Mouse (Mus musculus) cerebellum, adult 2 months (tissue): Measurements from ENCODE around the gene Itga4.

Experiments used
- CTCF ChIP-seq: fragments of 200-500 bp; IDR thresholded peaks from 2 replicates; pipeline ENCODE4 v1.5.1; 2011; ENCODE audit warnings: low read depth, mild to moderate bottlenecking, control low read depth, low read length, moderate library complexity, borderline replicate concordance; ENCODE audit not compliant: insufficient read depth
- POLR2A ChIP-seq: fragments of 200-500 bp; IDR thresholded peaks from 2 replicates; pipeline ENCODE4 v1.6.1; 2011; ENCODE audit warnings: low read length, control low read depth, borderline replicate concordance; ENCODE audit not compliant: insufficient read depth

- TF ChIP-seq CTCF (peak; percentile 56), POLR2A (no peak)
Measured at GRCm38 (mm10) chr2:79367451-79368450, 112.5 kb downstream of the Itga4 start.
